Mouse (Mus musculus) gastrocnemius, adult 8-10 months (tissue): ENCODE measurements around the gene Slc25a43. TPM values are rescaled to one million over a fixed set of nuclear protein-coding genes. Genes with fewer than 3 reads are reported as not detected.

ENCODE experiments used
- DNase-seq, 2 experiments: peaks; one replicate each; pipeline ENCODE4 v3.0.0; 2022; ENCODE audit warnings: low spot score in 2 of 2
- total RNA-seq, 4 experiments: library from RNA; stranded (reverse); gene quantifications; 2 replicates each; pipeline ENCODE4 v1.2.4; 2022

Gene Slc25a43
- under 1 TPM in 1 of 4 experiments, not detected in 3; 0.45 TPM for total RNA-seq

GRCm38 (mm10) chrX:36743503-36744101 lies at the start of gene Slc25a43:
Slc25a43 (plus strand) TSS chrX:36743659.
- DNase-seq, result no peak

- no peak for DNase-seq
Observed at GRCm38 (mm10) chrX:36740124-36740951, 3.1 kb upstream of the Slc25a43 start.

DNA sequence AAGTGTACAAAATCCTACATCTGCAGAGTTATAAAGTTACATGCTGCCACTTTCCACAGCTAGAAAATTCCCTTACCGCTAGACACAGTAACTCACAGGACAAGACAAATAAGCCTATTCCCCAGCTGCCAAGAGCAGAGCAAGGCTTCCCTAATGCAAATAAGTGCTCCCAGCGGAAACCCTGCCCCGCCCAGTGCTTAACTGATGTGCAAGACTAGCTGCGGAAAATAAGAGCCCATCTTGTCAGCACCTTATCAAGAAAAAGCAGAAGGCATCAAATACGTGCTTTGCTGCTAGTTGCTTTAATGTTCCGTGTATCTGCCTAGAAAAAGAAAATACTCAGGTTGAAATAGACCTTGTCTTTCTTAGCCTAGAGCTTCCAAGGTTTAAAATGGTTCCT lies 2.2 kb upstream of the Slc25a43 start:
- DNase-seq, result no peak

GRCm38 (mm10) chrX:36742744-36743143 lies 715 bp upstream of the Slc25a43 start:
- DNase-seq, result no peak

DNA sequence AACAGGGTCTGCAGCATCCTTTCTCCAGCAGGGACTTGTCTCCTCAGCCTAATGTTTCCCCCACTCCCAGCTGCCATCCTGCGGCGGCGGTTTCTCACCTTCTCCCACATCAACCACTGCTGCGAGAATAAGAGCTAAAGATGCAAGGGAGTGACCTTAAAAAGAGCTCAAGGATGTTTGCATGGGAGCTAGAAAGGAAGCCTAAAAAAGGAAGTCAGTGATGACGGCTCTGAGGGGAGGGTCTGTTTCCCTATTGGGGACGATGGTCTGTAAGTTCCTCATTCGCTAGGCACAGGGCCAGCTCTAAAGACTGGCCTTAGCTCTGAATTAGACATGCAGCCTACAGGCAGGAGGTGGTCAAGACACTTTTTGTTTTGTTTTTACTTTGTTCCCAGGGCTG lies 1.3 kb downstream of the Slc25a43 start:
- no peak for DNase-seq

DNA sequence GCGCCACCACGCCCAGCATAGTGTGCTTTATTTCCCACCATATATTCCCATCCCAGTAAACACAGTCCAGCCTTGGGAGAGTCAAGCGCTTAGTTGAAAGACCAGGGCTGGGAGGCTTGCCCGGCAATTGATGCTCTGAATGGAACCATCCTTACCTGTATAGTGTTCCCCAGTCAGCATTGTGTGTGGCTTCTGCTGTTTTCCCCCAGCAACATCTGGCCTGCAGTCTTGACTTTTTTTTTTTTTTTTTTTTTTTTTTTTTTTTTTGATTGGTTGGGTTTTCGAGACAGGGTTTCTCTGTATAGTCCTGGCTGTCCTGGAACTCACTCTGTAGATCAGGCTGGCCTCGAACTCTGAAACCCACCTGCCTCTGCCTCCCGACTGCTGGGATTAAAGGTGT lies 1.9 kb downstream of the Slc25a43 start:
- no peak for DNase-seq

DNA sequence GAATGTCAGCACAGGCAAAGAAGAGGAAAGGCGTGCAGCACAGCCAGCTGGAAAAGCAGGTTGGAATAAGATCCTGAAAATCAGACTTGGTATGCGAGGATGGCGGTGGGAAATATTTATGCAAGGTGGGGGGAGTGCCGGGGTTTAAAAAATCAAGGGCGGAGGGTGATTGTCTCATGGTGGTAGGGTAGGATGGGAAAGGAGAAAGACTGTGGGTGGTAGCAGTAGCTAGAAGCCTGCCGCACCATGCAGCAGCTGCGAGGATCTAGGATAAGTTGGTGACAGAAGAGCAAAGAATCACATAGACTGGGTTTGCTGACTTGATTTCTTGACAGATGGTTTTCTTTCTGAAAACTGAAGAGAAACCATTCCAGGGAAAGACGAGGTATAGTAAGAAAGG lies 3.3 kb downstream of the Slc25a43 start:
- DNase-seq, result no peak

- no peak for DNase-seq
Observed at GRCm38 (mm10) chrX:36748573-36748972, 5.1 kb downstream of the Slc25a43 start.

DNA sequence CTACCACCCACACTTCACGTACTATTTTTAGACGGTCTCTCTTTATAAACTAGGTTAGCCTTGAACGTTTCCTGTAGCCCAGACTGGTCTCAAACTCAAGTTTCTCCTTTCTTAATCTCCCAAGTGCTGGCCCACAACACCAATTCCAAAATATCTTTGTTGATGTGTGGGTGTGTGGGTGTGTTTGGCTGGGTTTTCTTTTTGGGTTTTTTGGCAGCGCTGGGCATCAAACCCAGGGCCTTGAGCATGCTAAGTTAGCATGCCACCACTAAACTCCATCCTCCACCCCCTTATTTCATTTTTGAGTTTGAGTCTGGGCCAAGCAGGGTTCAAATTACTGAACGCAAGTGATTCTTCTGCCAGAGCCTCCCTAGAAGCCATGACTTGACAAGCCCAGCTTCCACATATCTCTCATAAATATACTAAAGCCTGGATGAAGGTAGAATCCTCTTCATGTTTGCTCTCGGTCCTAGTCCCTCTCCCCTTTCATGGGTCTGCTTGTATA lies 5.9 kb downstream of the Slc25a43 start:
- DNase-seq, result no peak

GRCm38 (mm10) chrX:36750591-36750990 lies 7.1 kb downstream of the Slc25a43 start:
- no peak for DNase-seq

DNA sequence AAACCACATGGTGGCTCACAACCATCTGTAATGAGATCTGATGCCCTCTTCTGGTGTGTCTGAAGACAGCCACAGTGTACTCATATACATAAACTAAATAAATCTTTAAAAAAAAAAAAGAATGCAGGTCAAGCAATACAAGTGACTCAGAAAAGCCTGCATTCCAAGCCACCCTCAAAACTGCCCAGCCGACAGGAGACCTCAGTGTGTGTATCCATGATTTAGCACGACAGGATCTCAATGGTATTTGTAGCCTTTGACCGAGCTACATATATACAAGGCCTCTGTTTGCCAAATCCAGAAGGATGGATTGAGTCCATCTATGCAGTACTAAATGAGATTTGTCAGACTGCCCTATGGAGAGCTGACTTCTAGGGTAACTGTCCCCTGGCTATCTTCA lies 9.1 kb downstream of the Slc25a43 start:
- no peak for DNase-seq

DNA sequence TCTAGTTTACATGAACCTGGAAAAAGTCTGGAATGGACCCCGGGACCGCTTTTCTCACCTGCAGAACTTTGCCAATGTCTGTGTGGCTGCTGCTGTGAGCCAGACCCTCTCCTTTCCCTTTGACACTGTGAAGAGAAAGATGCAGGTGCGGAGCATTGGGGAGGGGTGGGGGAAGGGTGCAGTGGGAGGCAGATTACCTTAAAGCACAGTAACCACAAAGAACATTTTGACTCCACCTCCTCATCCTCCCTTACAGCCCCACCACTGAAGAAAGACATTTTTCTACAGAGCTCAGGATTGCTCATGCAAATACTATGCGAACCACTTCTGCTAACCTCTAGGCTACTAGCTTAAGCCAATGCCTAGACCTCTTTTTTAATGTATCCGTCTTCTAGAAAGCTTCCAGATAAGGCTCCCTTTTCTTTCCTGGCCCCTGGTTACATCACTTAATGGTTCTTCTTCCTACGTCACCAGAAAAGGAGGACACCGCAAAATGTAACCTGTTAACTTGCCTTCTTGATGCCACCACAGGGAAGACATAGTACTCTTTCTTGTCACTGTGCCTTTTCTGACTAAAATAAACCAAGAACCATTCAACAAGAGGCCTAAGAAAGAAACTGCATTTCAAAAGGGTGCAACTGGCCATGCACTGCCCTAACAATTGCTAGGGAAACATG lies 14.5 kb downstream of the Slc25a43 start:
- DNase-seq, result no peak

GRCm38 (mm10) chrX:36758566-36758965 lies 15.1 kb downstream of the Slc25a43 start:
- no peak for DNase-seq

GRCm38 (mm10) chrX:36760946-36761635 lies 17.6 kb downstream of the Slc25a43 start:
- peak; percentile 4 to 5 for DNase-seq

- no peak for DNase-seq
Observed at GRCm38 (mm10) chrX:36762289-36762688, 18.8 kb downstream of the Slc25a43 start.

DNA sequence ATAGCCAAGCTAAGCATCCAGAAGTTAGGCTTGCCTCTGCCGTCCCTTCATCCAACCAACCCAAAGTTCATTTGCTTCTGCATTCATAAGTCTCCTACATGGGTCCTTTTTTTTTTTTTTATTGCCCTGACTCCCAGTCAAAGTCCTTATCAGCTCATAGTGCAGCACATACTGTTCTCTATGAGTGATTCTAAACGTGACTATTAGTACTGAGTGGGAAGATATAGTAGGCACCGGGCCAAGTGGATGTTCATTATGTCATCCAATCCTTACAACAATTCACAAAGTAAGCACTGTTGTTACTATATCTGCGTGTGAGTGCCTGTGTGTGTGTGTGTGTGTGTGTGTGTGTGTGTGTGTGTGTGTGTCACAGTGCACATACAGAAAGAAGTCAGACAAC lies 19.4 kb downstream of the Slc25a43 start:
- DNase-seq, result no peak

- DNase-seq, result no peak
Observed at GRCm38 (mm10) chrX:36763298-36763933, 20.0 kb downstream of the Slc25a43 start.

GRCm38 (mm10) chrX:36763934-36764317 lies 20.5 kb downstream of the Slc25a43 start:
- DNase-seq, result no peak

- DNase-seq, result no peak
Observed at GRCm38 (mm10) chrX:36767386-36767785, 23.9 kb downstream of the Slc25a43 start.

- no peak for DNase-seq
Observed at GRCm38 (mm10) chrX:36772591-36772990, 29.1 kb downstream of the Slc25a43 start.

- no peak for DNase-seq
Observed at GRCm38 (mm10) chrX:36775520-36775919, 32.1 kb downstream of the Slc25a43 start.
